Mouse (Mus musculus) ZHBTc4 (cell line): Measurements from ENCODE around the gene Slc37a4.
A peak's percentile ranks its signal among the peaks of the same experiment; 100 is the strongest.
"Not testable (repeated sequence)": the region's sequence is repeated elsewhere in the genome, so short reads cannot be mapped to it uniquely, and the experiment has no call there.

Source experiments
- DNase-seq: peaks from one replicate; pipeline ENCODE4 v3.0.0-alpha.2; 2011; ENCODE audit warnings: low read depth, low spot score

Slc37a4 gene

GRCm38 (mm10) chr9:44435747-44436146 lies 39.1 kb downstream of the Slc37a4 start:
- DNase-seq, result no peak

GRCm38 (mm10) chr9:44440961-44441360 lies 44.3 kb downstream of the Slc37a4 start, which contains the start of gene Foxr1:
Gene Foxr1 (minus strand): TSS chr9:44441136.
- peak; percentile 84 for DNase-seq

- not testable (repeated sequence) for DNase-seq
These were observed 47.9 kb downstream of the Slc37a4 start for GRCm38 (mm10) chr9:44444402-44445025.

- DNase-seq, result peak; percentile 77
These were observed 53.7 kb downstream of the Slc37a4 start for GRCm38 (mm10) chr9:44450387-44450786.
